Mouse (Mus musculus): ENCODE results near the gene Evx1. TPM values are rescaled to one million over a fixed set of nuclear protein-coding genes. Genes with fewer than 3 reads are reported as not detected.
"Not testable (repeated sequence)": the region's sequence is repeated elsewhere in the genome, so short reads cannot be mapped to it uniquely, and the experiment has no call there.

The Evx1 gene
- polyA plus RNA-seq, 1 experiment: not detected

- Histone ChIP-seq H3K79me2 (ENCODE audit: control insufficient read depth, insufficient read depth) (no peaks in the 10 kb centered on the region), H3K27me3 (ENCODE audit: control insufficient read depth, insufficient read depth, insufficient read length) (peaks cover 65% of the 10 kb centered on the region), H3K4me3 (no peak overlapping the region), H3ac (ENCODE audit: control insufficient read depth, insufficient read length) (no peak overlapping the region), H3K36me3 (ENCODE audit: control insufficient read depth, insufficient read depth) (no peaks in the 10 kb centered on the region), H3K4me2 (ENCODE audit: low read depth) (no peak overlapping the region)
- TF ChIP-seq POLR2A (IDR thresholded peaks at IDR 0.05; ENCODE audit: insufficient read length, low read depth) (no peak), MAX (IDR thresholded peaks at IDR 0.05; ENCODE audit: low read depth) (no peak), SRF (IDR thresholded peaks at IDR 0.05; ENCODE audit: control insufficient read depth, insufficient read length, low read depth) (no peak), MYOD1 (IDR thresholded peaks at IDR 0.05; ENCODE audit: control insufficient read depth in 1 of 3, insufficient read length in 2 of 3, low read depth in 2 of 3) (no peak), POLR2AphosphoS2 (IDR thresholded peaks at IDR 0.05; ENCODE audit: insufficient read length, low read depth) (no peak), USF1 (IDR thresholded peaks at IDR 0.05; ENCODE audit: low read depth) (no peak), CEBPB (IDR thresholded peaks at IDR 0.05; ENCODE audit: insufficient read depth, poor library complexity, severe bottlenecking) (no peak), MYOG (IDR thresholded peaks at IDR 0.05; ENCODE audit: control insufficient read depth in 1 of 3, insufficient read depth in 1 of 3, insufficient read length in 2 of 3, low read depth in 2 of 3) (no peak), E2F4 (IDR thresholded peaks at IDR 0.05; ENCODE audit: insufficient read depth) (no peak), TCF3 (IDR thresholded peaks at IDR 0.05; ENCODE audit: insufficient read length, low read depth) (no peak), REST (IDR thresholded peaks at IDR 0.05; ENCODE audit: insufficient read depth, insufficient read length) (no peak), TCF12 (IDR thresholded peaks at IDR 0.05; ENCODE audit: insufficient read depth, poor library complexity, severe bottlenecking) (no peak)
Measured at GRCm38 (mm10) chr6:52324061-52324460, 10.8 kb downstream of the Evx1 start.

DNA sequence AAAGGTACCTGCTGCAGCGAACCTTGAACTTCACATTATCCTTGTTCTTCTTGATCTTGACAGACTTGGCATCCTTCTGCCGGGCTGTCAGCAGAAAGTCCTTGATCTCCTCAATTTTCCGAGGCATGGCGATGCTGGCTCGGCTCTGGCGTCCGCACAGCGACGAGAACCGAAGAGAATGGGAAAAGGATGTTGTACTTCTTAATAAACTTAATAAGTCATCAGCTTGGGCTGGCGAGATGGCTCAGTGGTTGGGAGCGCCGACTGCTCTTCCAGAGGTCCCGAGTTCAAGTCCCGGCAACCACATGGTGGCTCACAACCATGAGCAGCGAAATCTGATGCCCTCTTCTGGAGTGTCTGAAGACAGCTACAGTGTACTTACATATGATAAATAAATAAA lies 33.5 kb downstream of the Evx1 start:
- H3K79me2 ChIP-seq (ENCODE audit: control insufficient read depth, insufficient read depth); H3K4me2 ChIP-seq (ENCODE audit: low read depth); H3K27me3 ChIP-seq (ENCODE audit: control insufficient read depth, insufficient read depth, insufficient read length); H3ac ChIP-seq (ENCODE audit: control insufficient read depth, insufficient read length); H3K4me3 ChIP-seq; H3K36me3 ChIP-seq (ENCODE audit: control insufficient read depth, insufficient read depth): not testable (repeated sequence)

DNA sequence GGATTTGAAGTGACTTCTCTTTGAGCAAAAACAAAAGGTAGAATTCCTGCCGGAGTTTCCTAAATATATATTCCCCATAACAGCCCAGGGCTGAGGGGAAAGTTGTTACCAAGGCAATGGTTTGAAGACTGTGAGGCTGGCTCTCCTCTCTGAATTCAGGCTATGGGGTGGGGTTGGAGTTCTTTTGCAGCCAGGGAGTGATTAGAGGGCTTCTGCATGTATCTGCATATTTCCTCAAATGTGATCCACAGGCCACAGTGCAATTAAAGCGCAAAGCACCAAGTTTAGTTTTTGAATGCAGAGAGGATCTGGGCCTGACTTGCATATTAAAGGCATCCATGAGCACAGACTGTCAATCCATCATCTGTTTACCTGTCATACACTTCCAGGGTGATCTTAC lies 52.7 kb downstream of the Evx1 start:
- TF ChIP-seq E2F4 (IDR thresholded peaks at IDR 0.05; ENCODE audit: insufficient read depth): no peak
- TF ChIP-seq MAX (IDR thresholded peaks at IDR 0.05; ENCODE audit: low read depth): no peak
- no peak for TF ChIP-seq SRF (IDR thresholded peaks at IDR 0.05; ENCODE audit: control insufficient read depth, insufficient read length, low read depth)
- TF ChIP-seq MYOD1 (IDR thresholded peaks at IDR 0.05; ENCODE audit: control insufficient read depth in 1 of 3, insufficient read length in 2 of 3, low read depth in 2 of 3): no peak
- TF ChIP-seq USF1 (IDR thresholded peaks at IDR 0.05; ENCODE audit: low read depth): no peak
- no peak for TF ChIP-seq CEBPB (IDR thresholded peaks at IDR 0.05; ENCODE audit: insufficient read depth, poor library complexity, severe bottlenecking)
- TF ChIP-seq POLR2A (IDR thresholded peaks at IDR 0.05; ENCODE audit: insufficient read length, low read depth): no peak
- TF ChIP-seq POLR2AphosphoS2 (IDR thresholded peaks at IDR 0.05; ENCODE audit: insufficient read length, low read depth): no peak
- TF ChIP-seq TCF12 (IDR thresholded peaks at IDR 0.05; ENCODE audit: insufficient read depth, poor library complexity, severe bottlenecking): no peak
- no peak for TF ChIP-seq TCF3 (IDR thresholded peaks at IDR 0.05; ENCODE audit: insufficient read length, low read depth)
- TF ChIP-seq REST (IDR thresholded peaks at IDR 0.05; ENCODE audit: insufficient read depth, insufficient read length): no peak
- no peak for TF ChIP-seq MYOG (IDR thresholded peaks at IDR 0.05; ENCODE audit: control insufficient read depth in 1 of 3, insufficient read depth in 1 of 3, insufficient read length in 2 of 3, low read depth in 2 of 3)

DNA sequence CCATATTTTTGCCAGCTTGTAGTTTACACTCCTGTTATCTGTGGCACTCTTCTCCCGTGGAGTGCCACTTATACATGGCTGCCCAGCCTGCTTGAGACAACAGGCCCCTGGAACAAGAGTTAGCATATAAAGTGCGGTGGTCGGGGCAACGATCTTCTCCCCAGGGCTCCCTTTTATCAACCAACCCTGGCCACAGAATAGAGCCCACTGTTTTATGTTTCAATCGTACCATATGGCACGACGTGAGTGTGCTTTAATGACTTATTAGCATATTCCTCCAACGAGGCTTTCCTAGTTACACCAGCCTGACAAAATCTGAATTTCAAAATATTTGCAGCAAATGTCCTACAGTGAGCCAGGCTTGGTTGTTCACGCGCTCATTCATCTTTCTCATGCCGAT lies 53.2 kb downstream of the Evx1 start:
- no peaks in the 10 kb centered on the region for H3K36me3 ChIP-seq (ENCODE audit: control insufficient read depth, insufficient read depth)
- H3K4me3 ChIP-seq: no peak overlapping the region
- H3K79me2 ChIP-seq (ENCODE audit: control insufficient read depth, insufficient read depth): no peaks in the 10 kb centered on the region
- no peaks in the 10 kb centered on the region for H3K27me3 ChIP-seq (ENCODE audit: control insufficient read depth, insufficient read depth, insufficient read length)
- H3ac ChIP-seq (ENCODE audit: control insufficient read depth, insufficient read length): no peak overlapping the region
- H3K4me2 ChIP-seq (ENCODE audit: low read depth): no peak overlapping the region
- no peak for TF ChIP-seq POLR2AphosphoS2 (IDR thresholded peaks at IDR 0.05; ENCODE audit: insufficient read length, low read depth)
- no peak for TF ChIP-seq USF1 (IDR thresholded peaks at IDR 0.05; ENCODE audit: low read depth)
- no peak for TF ChIP-seq MYOG (IDR thresholded peaks at IDR 0.05; ENCODE audit: control insufficient read depth in 1 of 3, insufficient read depth in 1 of 3, insufficient read length in 2 of 3, low read depth in 2 of 3)
- TF ChIP-seq SRF (IDR thresholded peaks at IDR 0.05; ENCODE audit: control insufficient read depth, insufficient read length, low read depth): no peak
- TF ChIP-seq TCF3 (IDR thresholded peaks at IDR 0.05; ENCODE audit: insufficient read length, low read depth): no peak

More for the DNA sequence above, 52.7 kb downstream of the Evx1 start:
- Histone ChIP-seq H3ac (ENCODE audit: control insufficient read depth, insufficient read length) (no peak overlapping the region), H3K79me2 (ENCODE audit: control insufficient read depth, insufficient read depth) (no peaks in the 10 kb centered on the region), H3K4me3 (no peak overlapping the region), H3K4me2 (ENCODE audit: low read depth) (no peak overlapping the region), H3K36me3 (ENCODE audit: control insufficient read depth, insufficient read depth) (no peaks in the 10 kb centered on the region), H3K27me3 (ENCODE audit: control insufficient read depth, insufficient read depth, insufficient read length) (no peaks in the 10 kb centered on the region)

GRCm38 (mm10) chr6:52367067-52367466 lies 53.8 kb downstream of the Evx1 start:
- Histone ChIP-seq H3K79me2 (ENCODE audit: control insufficient read depth, insufficient read depth) (no peaks in the 10 kb centered on the region), H3K4me2 (ENCODE audit: low read depth) (no peak overlapping the region), H3K36me3 (ENCODE audit: control insufficient read depth, insufficient read depth) (no peaks in the 10 kb centered on the region), H3K4me3 (no peak overlapping the region), H3ac (ENCODE audit: control insufficient read depth, insufficient read length) (no peak overlapping the region), H3K27me3 (ENCODE audit: control insufficient read depth, insufficient read depth, insufficient read length) (no peaks in the 10 kb centered on the region)
- TF ChIP-seq REST (IDR thresholded peaks at IDR 0.05; ENCODE audit: insufficient read depth, insufficient read length) (no peak), MYOD1 (IDR thresholded peaks at IDR 0.05; ENCODE audit: control insufficient read depth in 1 of 3, insufficient read length in 2 of 3, low read depth in 2 of 3) (no peak), TCF12 (IDR thresholded peaks at IDR 0.05; ENCODE audit: insufficient read depth, poor library complexity, severe bottlenecking) (no peak), MYOG (IDR thresholded peaks at IDR 0.05; ENCODE audit: control insufficient read depth in 1 of 3, insufficient read depth in 1 of 3, insufficient read length in 2 of 3, low read depth in 2 of 3) (no peak)

Other genes with a start within 250 kb of the Evx1 start
- 2.0 TPM for gene Hoxa1, start 155.2 kb upstream of the Evx1 start, polyA plus RNA-seq (2012; fragmentation: generic; extraction: Trizol)
- 0.32 TPM for gene Hoxa2, start 148.7 kb upstream of the Evx1 start, polyA plus RNA-seq (2012; fragmentation: generic; extraction: Trizol)
- gene 5730596B20Rik, start 136.0 kb upstream of the Evx1 start, polyA plus RNA-seq (2012; fragmentation: generic; extraction: Trizol): 0.11 TPM
- gene Hoxa4, start 121.7 kb upstream of the Evx1 start, polyA plus RNA-seq (2012; fragmentation: generic; extraction: Trizol): 1.4 TPM
- gene Hoxa5, start 108.9 kb upstream of the Evx1 start, polyA plus RNA-seq (2012; fragmentation: generic; extraction: Trizol): 1.6 TPM
- gene Hoxa6, start 104.8 kb upstream of the Evx1 start, polyA plus RNA-seq (2012; fragmentation: generic; extraction: Trizol): 0.88 TPM
- 1.0 TPM for gene Hoxa3, start 100.2 kb upstream of the Evx1 start, polyA plus RNA-seq (2012; fragmentation: generic; extraction: Trizol)
- gene Gm28308, start 100.2 kb upstream of the Evx1 start, polyA plus RNA-seq (2012; fragmentation: generic; extraction: Trizol): 0.52 TPM
- gene Hoxa7, start 91.6 kb upstream of the Evx1 start, polyA plus RNA-seq (2012; fragmentation: generic; extraction: Trizol): 11.9 TPM
- 17.7 TPM for gene Hoxa9, start 82.4 kb upstream of the Evx1 start, polyA plus RNA-seq (2012; fragmentation: generic; extraction: Trizol)
- gene Hoxa10, start 72.6 kb upstream of the Evx1 start, polyA plus RNA-seq (2012; fragmentation: generic; extraction: Trizol): 15.8 TPM
- gene Hoxa11, start 67.7 kb upstream of the Evx1 start, polyA plus RNA-seq (2012; fragmentation: generic; extraction: Trizol): 10.9 TPM
- 0.72 TPM for gene Hoxa13, start 52.6 kb upstream of the Evx1 start, polyA plus RNA-seq (2012; fragmentation: generic; extraction: Trizol)